Mouse (Mus musculus): ENCODE measurements around the gene Ilf3. TPM values are rescaled to one million over a fixed set of nuclear protein-coding genes. Genes with fewer than 3 reads are reported as not detected.

Gene Ilf3
- polyA plus RNA-seq (2012; rRNA removed) (23.3 and 28.2 TPM in 2 replicates), polyA plus RNA-seq (2014; fragmentation: Nextera tagmentation; extraction: Ambion mirVana) (33.5 and 36.8 TPM in 2 replicates)

DNA sequence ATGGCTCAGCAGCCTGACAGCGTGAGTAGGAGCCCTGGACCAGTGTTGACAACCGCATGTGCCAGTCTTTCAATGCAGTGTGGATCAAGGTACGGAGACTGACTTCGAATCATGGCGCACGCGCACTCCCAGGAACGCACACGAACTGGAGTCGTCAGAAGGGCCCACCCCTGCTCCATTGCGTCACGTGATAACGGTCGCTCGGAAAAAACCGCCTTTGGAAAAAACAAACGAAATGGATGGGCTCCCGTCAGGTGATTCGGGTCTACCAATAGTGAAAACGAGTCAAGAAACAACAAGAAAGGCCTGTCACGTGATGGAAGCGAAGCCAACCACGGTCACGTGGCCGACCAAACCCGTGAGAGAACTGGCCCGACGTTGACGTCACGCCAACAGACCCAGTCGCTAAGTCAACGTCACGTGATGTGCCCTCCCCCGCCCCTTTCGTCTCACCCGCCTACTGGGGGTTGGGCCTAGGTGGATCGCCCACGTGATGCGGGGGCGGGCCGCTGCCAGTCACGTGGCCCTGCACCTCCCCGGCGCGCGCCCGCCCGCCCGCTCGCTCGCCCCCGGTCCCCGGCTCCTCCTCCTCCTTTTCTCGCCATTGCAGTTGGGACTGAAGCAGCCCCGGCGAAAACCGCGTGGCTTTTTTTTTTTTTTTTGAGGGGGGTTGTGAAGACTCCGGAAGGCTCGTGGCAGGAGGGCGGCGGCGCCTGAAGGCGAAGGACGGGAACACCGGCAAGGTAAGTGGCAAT, at the start of gene Ilf3:
TSS of gene Ilf3 (plus strand) at position 515 of the 755 bp plus-strand sequence.
- ATAC-seq (ENCODE audit: insufficient read depth), result peak; percentile 88
- no peaks in the 10 kb centered on the region for H3K9me3 ChIP-seq (ENCODE audit: control insufficient read depth, low read length)
- TF ChIP-seq CTCF (IDR thresholded peaks at IDR 0.05; ENCODE audit: low read depth) (no peak), EP300 (IDR thresholded peaks at IDR 0.05; ENCODE audit: low read depth) (peak; percentile 62)
- WGBS (ENCODE audit: insufficient replicate concordance), result under 1% methylated on average over 65 of the region's 66 CpGs
- 0 out of 2 replicates have a peak, but pooled peaks cover 4% of the 10 kb centered on the region for H3K27me3 ChIP-seq (ENCODE audit: control insufficient read depth, insufficient read depth, low read length)
- DNase-seq (ENCODE audit: low read depth in 3 of 3, low spot score in 3 of 3), result peak; percentile 100
- peak within 1 kb of the TSS; percentile 72 to 88 for H3K4me3 ChIP-seq (ENCODE audit: insufficient read depth in 1 of 2, low read depth in 2 of 2, low read length in 2 of 2)
- H3K4me2 ChIP-seq (ENCODE audit: low read depth), result peak within 1 kb of the TSS; percentile 94
- H3K27ac ChIP-seq, result peak within 1 kb of the TSS; percentile 90
- peak within 1 kb of the TSS; percentile 74 for H3K9ac ChIP-seq (replicated peaks)
- H3K36me3 ChIP-seq (replicated peaks; ENCODE audit: control insufficient read depth, insufficient read depth, low read depth), result no peaks in the 10 kb centered on the region
- H3K4me1 ChIP-seq (replicated peaks; ENCODE audit: control insufficient read depth in 2 of 2, insufficient read depth in 2 of 2, low read length in 1 of 2), result peaks cover 7 to 8% of the 10 kb centered on the region in 2 experiments

DNA sequence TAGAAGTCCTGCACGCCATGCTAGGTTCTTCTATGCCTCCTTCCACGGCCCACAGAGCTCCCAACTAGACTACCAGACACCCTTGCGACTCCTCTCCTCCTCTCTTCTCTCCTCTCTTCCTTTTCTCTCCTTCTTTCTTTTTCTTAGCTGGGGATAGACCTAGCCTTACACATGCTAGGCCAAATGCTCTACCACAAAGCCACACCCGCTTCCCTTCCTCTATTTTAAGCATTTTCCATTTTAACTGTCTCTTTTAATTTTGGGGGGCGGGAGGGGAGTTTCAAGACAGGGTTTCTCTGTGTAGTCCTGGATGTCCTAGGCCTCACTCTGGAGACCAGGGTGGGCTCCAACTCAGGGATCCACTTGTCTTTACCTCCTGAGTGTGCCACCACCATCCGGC, 48.9 kb upstream of the Ilf3 start:
- TF ChIP-seq CTCF (IDR thresholded peaks at IDR 0.05; ENCODE audit: low read depth), result no peak
- no peak for TF ChIP-seq EP300 (IDR thresholded peaks at IDR 0.05; ENCODE audit: low read depth)
- no peak overlapping the region for H3K9ac ChIP-seq (replicated peaks)
- no peaks in the 10 kb centered on the region for H3K9me3 ChIP-seq (ENCODE audit: control insufficient read depth, low read length)
- DNase-seq (ENCODE audit: low read depth in 3 of 3, low spot score in 3 of 3) (no peak), ATAC-seq (ENCODE audit: insufficient read depth) (no peak)
- no peak overlapping the region for H3K27ac ChIP-seq
- WGBS (ENCODE audit: insufficient replicate concordance), result 56% methylated on average over 6 of the region's 6 CpGs
- no peaks in the 10 kb centered on the region for H3K36me3 ChIP-seq (replicated peaks; ENCODE audit: control insufficient read depth, insufficient read depth, low read depth)
- H3K4me3 ChIP-seq (ENCODE audit: insufficient read depth in 1 of 2, low read depth in 2 of 2, low read length in 2 of 2), result no peak overlapping the region
- no peak overlapping the region for H3K4me2 ChIP-seq (ENCODE audit: low read depth)
- peaks cover 22 to 41% of the 10 kb centered on the region in 2 experiments for H3K4me1 ChIP-seq (replicated peaks; ENCODE audit: control insufficient read depth in 2 of 2, insufficient read depth in 2 of 2, low read length in 1 of 2)
- H3K27me3 ChIP-seq (ENCODE audit: control insufficient read depth, insufficient read depth, low read length), result no peaks in the 10 kb centered on the region

DNA sequence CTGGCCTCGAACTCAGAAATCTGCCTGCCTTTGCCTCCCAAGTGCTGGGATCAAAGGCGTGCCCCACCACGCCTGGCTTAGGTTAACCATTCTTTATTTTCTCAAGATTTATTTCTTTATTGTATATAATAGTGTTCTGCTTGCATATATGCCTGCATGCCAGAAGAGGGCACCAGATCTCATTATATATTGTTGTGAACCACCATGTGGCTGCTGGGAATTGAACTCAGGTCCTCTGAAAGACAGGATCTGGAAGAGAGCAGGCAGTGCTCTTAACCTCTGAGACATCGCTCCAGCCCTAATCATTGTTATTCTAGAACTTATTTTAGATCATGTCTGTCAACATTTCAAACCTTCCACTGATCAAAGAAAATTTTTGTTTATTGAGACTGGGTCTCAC, 48.2 kb upstream of the Ilf3 start:
- peaks cover 17 to 36% of the 10 kb centered on the region in 2 experiments for H3K4me1 ChIP-seq (replicated peaks; ENCODE audit: control insufficient read depth in 2 of 2, insufficient read depth in 2 of 2, low read length in 1 of 2)
- TF ChIP-seq CTCF (IDR thresholded peaks at IDR 0.05; ENCODE audit: low read depth) (no peak), EP300 (IDR thresholded peaks at IDR 0.05; ENCODE audit: low read depth) (no peak)
- H3K4me3 ChIP-seq (ENCODE audit: insufficient read depth in 1 of 2, low read depth in 2 of 2, low read length in 2 of 2), result no peak overlapping the region
- H3K27ac ChIP-seq, result no peak overlapping the region
- no peaks in the 10 kb centered on the region for H3K27me3 ChIP-seq (ENCODE audit: control insufficient read depth, insufficient read depth, low read length)
- H3K4me2 ChIP-seq (ENCODE audit: low read depth), result no peak overlapping the region
- DNase-seq (ENCODE audit: low read depth in 3 of 3, low spot score in 3 of 3), result no peak
- WGBS (ENCODE audit: insufficient replicate concordance), result 84% methylated on average over 4 of the region's 4 CpGs
- no peak for ATAC-seq (ENCODE audit: insufficient read depth)
- no peaks in the 10 kb centered on the region for H3K36me3 ChIP-seq (replicated peaks; ENCODE audit: control insufficient read depth, insufficient read depth, low read depth)
- no peaks in the 10 kb centered on the region for H3K9me3 ChIP-seq (ENCODE audit: control insufficient read depth, low read length)
- no peak overlapping the region for H3K9ac ChIP-seq (replicated peaks)

DNA sequence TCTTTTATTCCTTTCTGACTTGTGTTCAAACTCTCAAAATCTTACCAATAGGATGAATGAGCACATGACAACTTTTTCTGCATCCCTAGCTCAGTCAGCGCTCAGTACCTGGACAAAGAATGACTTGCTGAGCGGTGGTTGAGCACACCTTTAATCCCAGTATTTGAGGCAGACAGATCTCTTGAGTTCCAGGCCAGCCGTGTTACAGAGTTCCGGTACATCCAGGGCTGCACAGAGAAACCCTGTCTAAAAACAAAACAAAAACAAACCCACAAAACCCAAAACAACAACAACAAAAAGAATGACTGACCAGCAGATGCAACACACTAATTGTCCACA, 47.4 kb upstream of the Ilf3 start:
- ATAC-seq (ENCODE audit: insufficient read depth) (peak; percentile 12; the same call in 1 of the 2 replicates), DNase-seq (ENCODE audit: low read depth in 3 of 3, low spot score in 3 of 3) (no peak)
- Histone ChIP-seq H3K4me2 (ENCODE audit: low read depth) (peak overlapping the region; percentile 71), H3K36me3 (replicated peaks; ENCODE audit: control insufficient read depth, insufficient read depth, low read depth) (no peaks in the 10 kb centered on the region), H3K27ac (no peak overlapping the region), H3K9ac (replicated peaks) (peak overlapping the region; percentile 52; the same call in 1 of the 2 replicates), H3K27me3 (ENCODE audit: control insufficient read depth, insufficient read depth, low read length) (no peaks in the 10 kb centered on the region), H3K4me3 (ENCODE audit: insufficient read depth in 1 of 2, low read depth in 2 of 2, low read length in 2 of 2) (peak overlapping the region; percentile 60 to 78), H3K9me3 (ENCODE audit: control insufficient read depth, low read length) (no peaks in the 10 kb centered on the region), H3K4me1 (replicated peaks; ENCODE audit: control insufficient read depth in 2 of 2, insufficient read depth in 2 of 2, low read length in 1 of 2) (peaks cover 14 to 28% of the 10 kb centered on the region in 2 experiments)
- WGBS (ENCODE audit: insufficient replicate concordance), result 29% methylated on average over 4 of the region's 4 CpGs
- no peak for TF ChIP-seq CTCF (IDR thresholded peaks at IDR 0.05; ENCODE audit: low read depth)
- TF ChIP-seq EP300 (IDR thresholded peaks at IDR 0.05; ENCODE audit: low read depth), result no peak

Data from liver, embryonic 14.5 days (tissue).